Mouse (Mus musculus): ENCODE measurements around the gene Rab40c. TPM values are rescaled to one million over a fixed set of nuclear protein-coding genes. Genes with fewer than 3 reads are reported as not detected.

Rab40c gene
- total and polyA plus RNA-seq, 2 experiments from 2014 or later: 10.4 to 22.5 TPM

DNA sequence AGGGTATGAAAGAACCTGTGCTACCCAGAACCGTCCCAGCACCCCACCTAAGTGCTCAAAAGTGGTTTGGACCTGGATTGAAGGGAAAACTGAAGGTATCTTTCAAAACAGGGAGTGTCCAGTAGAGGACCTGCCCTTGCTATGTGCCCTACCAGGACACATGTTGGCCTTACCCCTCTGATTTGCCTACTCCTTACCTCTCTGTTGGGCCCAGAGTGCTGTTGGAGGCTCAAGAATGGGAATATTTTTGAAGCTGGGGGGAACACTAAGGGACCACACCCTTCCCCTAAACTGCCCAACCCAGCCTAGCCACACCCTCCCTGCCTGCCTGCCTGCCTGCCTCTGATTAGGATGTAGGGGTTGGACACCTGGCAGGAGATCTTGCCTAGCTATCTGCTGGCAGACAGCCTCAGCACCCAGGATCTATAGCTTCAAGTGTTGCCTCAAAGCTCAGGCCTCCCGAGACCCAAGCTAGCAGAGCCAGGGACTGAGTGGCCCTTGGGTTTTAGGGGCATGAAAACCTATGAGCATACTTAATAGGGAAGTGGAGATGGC lies 23.1 kb upstream of the Rab40c start:
- Histone ChIP-seq H3K36me3 (replicated peaks; ENCODE audit: control insufficient read depth, insufficient read depth, low read length) (peaks cover 6% of the 10 kb centered on the region), H3K4me3 (ENCODE audit: low read depth, low read length) (no peak overlapping the region), H3K27ac (ENCODE audit: low read depth) (no peak overlapping the region), H3K27me3 (ENCODE audit: control insufficient read depth, insufficient read depth, low read length) (no peaks in the 10 kb centered on the region), H3K4me1 (ENCODE audit: control insufficient read depth, insufficient read depth) (peaks cover 8% of the 10 kb centered on the region; the same call in 1 of the 2 replicates), H3K9me3 (replicated peaks; ENCODE audit: control insufficient read depth, low read length) (no peaks in the 10 kb centered on the region), H3K9ac (replicated peaks; ENCODE audit: low read depth, low read length) (no peak overlapping the region), H3K4me2 (ENCODE audit: low read depth, low read length) (no peak overlapping the region)
- WGBS: 82% methylated on average over 2 of the region's 2 CpGs
- TF ChIP-seq CTCF (IDR thresholded peaks at IDR 0.05; ENCODE audit: low read depth) (no peak), EP300 (IDR thresholded peaks at IDR 0.05; ENCODE audit: low read depth) (no peak)
- no peak for DNase-seq (ENCODE audit: low spot score)
- no peak for ATAC-seq (ENCODE audit: insufficient read depth, low read depth)

- peak overlapping the region; percentile 99 for H3K4me3 ChIP-seq (ENCODE audit: low read depth, low read length)
- H3K4me1 ChIP-seq (ENCODE audit: control insufficient read depth, insufficient read depth): peaks cover 8% of the 10 kb centered on the region; the same call in 1 of the 2 replicates
- ATAC-seq (ENCODE audit: insufficient read depth, low read depth) (peak; percentile 77), DNase-seq (ENCODE audit: low spot score) (peak; percentile 43)
- TF ChIP-seq EP300 (IDR thresholded peaks at IDR 0.05; ENCODE audit: low read depth): no peak
- no peak for TF ChIP-seq CTCF (IDR thresholded peaks at IDR 0.05; ENCODE audit: low read depth)
- H3K27ac ChIP-seq (ENCODE audit: low read depth): peak overlapping the region; percentile 96
- 4% methylated on average over 53 of the region's 54 CpGs for WGBS
- H3K9ac ChIP-seq (replicated peaks; ENCODE audit: low read depth, low read length): peak overlapping the region; percentile 98
- H3K9me3 ChIP-seq (replicated peaks; ENCODE audit: control insufficient read depth, low read length): no peaks in the 10 kb centered on the region
- H3K4me2 ChIP-seq (ENCODE audit: low read depth, low read length): peak overlapping the region; percentile 91
- H3K27me3 ChIP-seq (ENCODE audit: control insufficient read depth, insufficient read depth, low read length): no peaks in the 10 kb centered on the region
- H3K36me3 ChIP-seq (replicated peaks; ENCODE audit: control insufficient read depth, insufficient read depth, low read length): peaks cover 15% of the 10 kb centered on the region
Measured at GRCm38 (mm10) chr17:25941511-25942241, 22.1 kb upstream of the Rab40c start.

DNA sequence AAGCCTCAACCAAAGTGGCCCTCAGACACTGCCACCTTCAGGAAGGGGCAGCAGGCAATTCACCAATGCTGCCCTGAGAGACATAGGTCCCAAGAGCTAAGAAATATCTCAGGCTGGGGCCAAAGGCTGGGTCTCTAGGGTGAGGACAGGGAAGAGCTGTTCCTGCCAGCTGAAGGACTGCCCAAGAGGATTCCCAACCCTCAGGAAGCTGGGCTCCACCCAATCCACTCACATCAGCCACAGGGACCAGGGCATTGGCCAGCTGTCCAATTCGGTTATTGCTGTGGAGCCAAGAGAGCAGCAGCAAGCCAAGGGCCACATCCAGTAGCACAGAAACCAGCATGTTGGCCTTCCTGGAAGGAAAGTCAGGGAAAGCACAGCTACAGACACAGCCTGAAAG lies 15.0 kb upstream of the Rab40c start:
- Histone ChIP-seq H3K27me3 (ENCODE audit: control insufficient read depth, insufficient read depth, low read length) (no peaks in the 10 kb centered on the region), H3K9me3 (replicated peaks; ENCODE audit: control insufficient read depth, low read length) (no peaks in the 10 kb centered on the region), H3K36me3 (replicated peaks; ENCODE audit: control insufficient read depth, insufficient read depth, low read length) (peaks cover 83% of the 10 kb centered on the region), H3K9ac (replicated peaks; ENCODE audit: low read depth, low read length) (no peak overlapping the region), H3K27ac (ENCODE audit: low read depth) (no peak overlapping the region), H3K4me3 (ENCODE audit: low read depth, low read length) (no peak overlapping the region), H3K4me2 (ENCODE audit: low read depth, low read length) (no peak overlapping the region), H3K4me1 (ENCODE audit: control insufficient read depth, insufficient read depth) (no peaks in the 10 kb centered on the region)
- no peak for DNase-seq (ENCODE audit: low spot score)
- ATAC-seq (ENCODE audit: insufficient read depth, low read depth): no peak
- no peak for TF ChIP-seq EP300 (IDR thresholded peaks at IDR 0.05; ENCODE audit: low read depth)
- TF ChIP-seq CTCF (IDR thresholded peaks at IDR 0.05; ENCODE audit: low read depth): no peak
- WGBS: 69% methylated on average over 1 of the region's 1 CpGs

DNA sequence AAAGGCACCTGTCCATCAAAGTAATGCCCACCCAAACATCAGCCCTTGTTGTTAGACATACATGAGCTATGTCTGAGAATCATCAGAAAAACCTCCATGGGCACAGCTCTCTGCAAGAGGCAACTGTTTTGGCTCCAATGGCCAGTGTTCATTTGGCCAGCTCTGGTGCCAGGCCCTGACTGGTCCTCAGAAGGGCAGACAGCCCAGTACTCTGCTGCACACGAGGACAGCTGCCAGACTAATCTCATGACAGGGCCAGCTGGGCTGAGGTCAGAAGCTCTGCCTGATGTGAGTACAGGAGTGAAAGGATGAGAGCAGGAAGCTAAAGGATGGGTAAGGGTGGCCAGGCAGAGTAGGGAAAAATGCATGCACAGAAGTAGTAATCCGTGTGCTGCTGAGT lies 5.8 kb upstream of the Rab40c start:
- Histone ChIP-seq H3K27me3 (ENCODE audit: control insufficient read depth, insufficient read depth, low read length) (no peaks in the 10 kb centered on the region), H3K4me1 (ENCODE audit: control insufficient read depth, insufficient read depth) (no peaks in the 10 kb centered on the region), H3K9me3 (replicated peaks; ENCODE audit: control insufficient read depth, low read length) (no peaks in the 10 kb centered on the region), H3K27ac (ENCODE audit: low read depth) (no peak overlapping the region), H3K9ac (replicated peaks; ENCODE audit: low read depth, low read length) (no peak overlapping the region), H3K4me3 (ENCODE audit: low read depth, low read length) (no peak overlapping the region), H3K36me3 (replicated peaks; ENCODE audit: control insufficient read depth, insufficient read depth, low read length) (peaks cover 42% of the 10 kb centered on the region), H3K4me2 (ENCODE audit: low read depth, low read length) (no peak overlapping the region)
- WGBS: 61% methylated on average over 2 of the region's 2 CpGs
- TF ChIP-seq EP300 (IDR thresholded peaks at IDR 0.05; ENCODE audit: low read depth) (no peak), CTCF (IDR thresholded peaks at IDR 0.05; ENCODE audit: low read depth) (no peak)
- ATAC-seq (ENCODE audit: insufficient read depth, low read depth) (no peak), DNase-seq (ENCODE audit: low spot score) (no peak)

DNA sequence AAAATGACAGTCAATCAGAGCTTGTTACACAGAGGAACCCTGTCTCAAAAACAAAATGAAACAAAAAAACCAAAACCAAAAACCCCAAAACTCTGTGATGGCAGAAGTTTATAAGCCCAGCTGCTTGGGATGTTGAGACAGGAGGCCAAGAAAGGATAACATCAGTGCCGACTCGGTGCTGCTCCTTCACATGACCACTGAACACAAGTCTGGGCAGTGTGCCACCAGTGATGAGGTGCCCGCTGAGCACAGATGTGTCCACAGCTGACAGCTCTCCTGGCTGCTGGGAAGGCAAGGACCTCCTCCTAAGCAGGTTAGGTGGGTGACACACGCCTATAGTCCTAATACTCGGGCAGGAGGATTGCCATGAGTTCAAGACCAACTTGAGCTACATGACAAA lies 2.6 kb upstream of the Rab40c start:
- TF ChIP-seq EP300 (IDR thresholded peaks at IDR 0.05; ENCODE audit: low read depth) (no peak), CTCF (IDR thresholded peaks at IDR 0.05; ENCODE audit: low read depth) (no peak)
- H3K27ac ChIP-seq (ENCODE audit: low read depth): no peak overlapping the region
- no peaks in the 10 kb centered on the region for H3K27me3 ChIP-seq (ENCODE audit: control insufficient read depth, insufficient read depth, low read length)
- ATAC-seq (ENCODE audit: insufficient read depth, low read depth): no peak
- no peak overlapping the region for H3K9ac ChIP-seq (replicated peaks; ENCODE audit: low read depth, low read length)
- no peaks in the 10 kb centered on the region for H3K9me3 ChIP-seq (replicated peaks; ENCODE audit: control insufficient read depth, low read length)
- WGBS: 45% methylated on average over 5 of the region's 5 CpGs
- no peak for DNase-seq (ENCODE audit: low spot score)
- H3K4me3 ChIP-seq (ENCODE audit: low read depth, low read length): no peak overlapping the region
- H3K36me3 ChIP-seq (replicated peaks; ENCODE audit: control insufficient read depth, insufficient read depth, low read length): peaks cover 16% of the 10 kb centered on the region
- peaks cover 11% of the 10 kb centered on the region for H3K4me1 ChIP-seq (ENCODE audit: control insufficient read depth, insufficient read depth)
- H3K4me2 ChIP-seq (ENCODE audit: low read depth, low read length): no peak overlapping the region

Data from heart, postnatal 0 days (tissue).